Mouse (Mus musculus): Measurements from ENCODE around the gene Rcor1. TPM values are rescaled to one million over a fixed set of nuclear protein-coding genes. Genes with fewer than 3 reads are reported as not detected.

Gene Rcor1
- total and polyA plus RNA-seq, 3 experiments, result 6.5 to 16.1 (median 8.3) TPM

GRCm38 (mm10) chr12:110992771-110993170, 46.4 kb upstream of the Rcor1 start:
- Histone ChIP-seq H3K9me3 (replicated peaks; ENCODE audit: low read length) (peaks cover 2% of the 10 kb centered on the region), H3K79me2 (replicated peaks; ENCODE audit: control insufficient read depth, extremely low read depth, insufficient read depth, poor library complexity, severe bottlenecking) (no peaks in the 10 kb centered on the region), H3K4me3 (replicated peaks in 1 of 3; ENCODE audit: low read depth in 2 of 3, low read length in 2 of 3, poor library complexity in 1 of 3) (peak overlapping the region in 1 of 3 experiments; percentile 57), H3K27ac (ENCODE audit: insufficient read depth, low read depth) (no peak overlapping the region), H3K4me2 (ENCODE audit: insufficient read depth, low read depth, poor library complexity, severe bottlenecking) (no peak overlapping the region), H3K9ac (ENCODE audit: insufficient read depth, low read depth) (no peak overlapping the region), H3K4me1 (ENCODE audit: control insufficient read depth in 1 of 2, insufficient read depth in 2 of 2) (peaks cover 3 to 11% of the 10 kb centered on the region in 2 experiments), H3K36me3 (replicated peaks in 1 of 2; ENCODE audit: control insufficient read depth in 1 of 2, insufficient read depth in 1 of 2, low read length in 1 of 2) (no peaks in the 10 kb centered on the region), H3K27me3 (replicated peaks) (no peaks in the 10 kb centered on the region)
- in situ Hi-C loops (cut with MboI; ENCODE audit: low pct_ligation_motif_present, low pct_unique_long_range_greater_than_20kb, low sequenced_read_pairs) (loop anchor here (5.0 kb wide), 1 partner anchor 55 kb away; no protein-coding TSS in a partner anchor), dilution Hi-C loops (cut with MboI; ENCODE audit: extremely low pct_ligation_motif_present, extremely low pct_unique_long_range_greater_than_20kb, low sequenced_read_pairs) (no loop called here)
- no peak for DNase-seq (ENCODE audit: extremely low read depth)
- TF ChIP-seq SIN3A (IDR thresholded peaks at IDR 0.05; ENCODE audit: low read length) (no peak), BHLHE40 (IDR thresholded peaks at IDR 0.05; ENCODE audit: low read depth, low read length) (no peak), CHD2 (IDR thresholded peaks at IDR 0.05; ENCODE audit: low read length) (no peak), POLR2AphosphoS2 (IDR thresholded peaks at IDR 0.05; ENCODE audit: low read depth, low read length) (no peak), RAD21 (IDR thresholded peaks at IDR 0.05; ENCODE audit: low read depth, low read length) (no peak), ETS1 (conservative IDR thresholded peaks at IDR 0.05; ENCODE audit: low read depth, low read length) (no peak), SMC3 (IDR thresholded peaks at IDR 0.05; ENCODE audit: low read depth, low read length) (no peak), MAX (IDR thresholded peaks at IDR 0.05; ENCODE audit: low read length) (no peak), PAX5 (IDR thresholded peaks at IDR 0.05; ENCODE audit: low read length) (no peak), USF1 (IDR thresholded peaks at IDR 0.05; ENCODE audit: low read depth, low read length) (no peak), TBP (conservative IDR thresholded peaks at IDR 0.05; ENCODE audit: low read depth, low read length) (no peak), E2F4 (IDR thresholded peaks at IDR 0.05; ENCODE audit: insufficient replicate concordance, low read depth, low read length) (no peak), JUND (conservative IDR thresholded peaks at IDR 0.05; ENCODE audit: low read depth, low read length) (no peak), NRF1 (IDR thresholded peaks at IDR 0.05; ENCODE audit: low read depth, low read length) (no peak), USF2 (conservative IDR thresholded peaks at IDR 0.05; ENCODE audit: low read depth, low read length) (no peak), POLR2A (IDR thresholded peaks at IDR 0.05; ENCODE audit: low read depth, low read length) (no peak), UBTF (IDR thresholded peaks at IDR 0.05; ENCODE audit: low read depth, low read length) (no peak), ZC3H11A (IDR thresholded peaks at IDR 0.05; ENCODE audit: low read depth, low read length) (no peak), MEF2A (IDR thresholded peaks at IDR 0.05; ENCODE audit: borderline replicate concordance, low read depth, low read length) (no peak), ELF1 (IDR thresholded peaks at IDR 0.05; ENCODE audit: low read depth, low read length) (no peak)

DNA sequence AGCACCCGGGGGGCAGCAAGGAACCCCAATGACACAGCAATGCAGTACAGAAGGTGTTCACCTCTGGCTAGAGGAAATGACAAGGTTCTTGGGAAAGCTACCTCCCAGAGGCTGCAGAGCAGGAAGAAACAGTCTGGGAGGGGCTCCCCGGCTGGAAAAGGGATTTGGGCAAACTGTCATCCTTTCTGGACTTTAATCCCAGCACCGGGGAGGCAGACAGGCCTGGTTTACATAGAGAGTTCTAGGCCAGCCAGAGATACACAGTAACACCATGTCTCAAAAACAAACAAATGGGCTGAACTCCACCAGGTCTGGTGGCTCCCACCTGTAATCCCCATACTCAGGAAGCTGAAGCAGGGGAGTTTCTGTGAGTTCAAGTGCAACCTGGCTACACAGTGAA, 45.9 kb upstream of the Rcor1 start:
- in situ Hi-C loops (cut with MboI; ENCODE audit: low pct_ligation_motif_present, low pct_unique_long_range_greater_than_20kb, low sequenced_read_pairs), result loop anchor here (5.0 kb wide), 1 partner anchor 56 kb away; no protein-coding TSS in a partner anchor
- H3K27me3 ChIP-seq (replicated peaks), result no peaks in the 10 kb centered on the region
- DNase-seq (ENCODE audit: extremely low read depth), result no peak
- no peaks in the 10 kb centered on the region for H3K79me2 ChIP-seq (replicated peaks; ENCODE audit: control insufficient read depth, extremely low read depth, insufficient read depth, poor library complexity, severe bottlenecking)
- H3K27ac ChIP-seq (ENCODE audit: insufficient read depth, low read depth), result no peak overlapping the region
- TF ChIP-seq TBP (conservative IDR thresholded peaks at IDR 0.05; ENCODE audit: low read depth, low read length) (no peak), CHD1 (IDR thresholded peaks at IDR 0.05; ENCODE audit: low read depth, low read length) (no peak), GABPA (IDR thresholded peaks at IDR 0.05; ENCODE audit: insufficient replicate concordance, low read depth, low read length) (no peak), MXI1 (IDR thresholded peaks at IDR 0.05; ENCODE audit: low read depth, low read length) (no peak), MAZ (IDR thresholded peaks at IDR 0.05; ENCODE audit: low read depth, low read length) (no peak)
- no peak overlapping the region for H3K4me3 ChIP-seq (replicated peaks in 1 of 3; ENCODE audit: low read depth in 2 of 3, low read length in 2 of 3, poor library complexity in 1 of 3)
- H3K4me1 ChIP-seq (ENCODE audit: control insufficient read depth in 1 of 2, insufficient read depth in 2 of 2), result peaks cover 3 to 11% of the 10 kb centered on the region in 2 experiments
- H3K4me2 ChIP-seq (ENCODE audit: insufficient read depth, low read depth, poor library complexity, severe bottlenecking), result no peak overlapping the region
- no peak overlapping the region for H3K9ac ChIP-seq (ENCODE audit: insufficient read depth, low read depth)
- H3K9me3 ChIP-seq (replicated peaks; ENCODE audit: low read length), result peaks cover 6% of the 10 kb centered on the region
- H3K36me3 ChIP-seq (replicated peaks in 1 of 2; ENCODE audit: control insufficient read depth in 1 of 2, insufficient read depth in 1 of 2, low read length in 1 of 2), result no peaks in the 10 kb centered on the region
- dilution Hi-C loops (cut with MboI; ENCODE audit: extremely low pct_ligation_motif_present, extremely low pct_unique_long_range_greater_than_20kb, low sequenced_read_pairs), result no loop called here

All from CH12.LX (cell line).